Mouse (Mus musculus): ENCODE data around the gene Ccdc115.

Ccdc115 gene

GRCm38 (mm10) chr1:34399182-34399953 lies 40.1 kb downstream of the Ccdc115 start:
- POLR2A ChIA-PET, result interaction anchor here in 1 of 4 experiments (0.6 to 0.9 kb wide), 3 partner anchors 12 to 206 kb away, joined by 3 to 4 read pairs (median 3); no protein-coding TSS in a partner anchor
- CTCF ChIA-PET, result no interaction called here

GRCm38 (mm10) chr1:34396321-34396720 lies 43.2 kb downstream of the Ccdc115 start:
- POLR2A ChIA-PET, result interaction anchor here in 2 of 4 experiments (0.6 to 1.1 kb wide), 2 partner anchors 20 to 675 kb away, joined by 3 read pairs; no protein-coding TSS in a partner anchor
- CTCF ChIA-PET, result no interaction called here

DNA sequence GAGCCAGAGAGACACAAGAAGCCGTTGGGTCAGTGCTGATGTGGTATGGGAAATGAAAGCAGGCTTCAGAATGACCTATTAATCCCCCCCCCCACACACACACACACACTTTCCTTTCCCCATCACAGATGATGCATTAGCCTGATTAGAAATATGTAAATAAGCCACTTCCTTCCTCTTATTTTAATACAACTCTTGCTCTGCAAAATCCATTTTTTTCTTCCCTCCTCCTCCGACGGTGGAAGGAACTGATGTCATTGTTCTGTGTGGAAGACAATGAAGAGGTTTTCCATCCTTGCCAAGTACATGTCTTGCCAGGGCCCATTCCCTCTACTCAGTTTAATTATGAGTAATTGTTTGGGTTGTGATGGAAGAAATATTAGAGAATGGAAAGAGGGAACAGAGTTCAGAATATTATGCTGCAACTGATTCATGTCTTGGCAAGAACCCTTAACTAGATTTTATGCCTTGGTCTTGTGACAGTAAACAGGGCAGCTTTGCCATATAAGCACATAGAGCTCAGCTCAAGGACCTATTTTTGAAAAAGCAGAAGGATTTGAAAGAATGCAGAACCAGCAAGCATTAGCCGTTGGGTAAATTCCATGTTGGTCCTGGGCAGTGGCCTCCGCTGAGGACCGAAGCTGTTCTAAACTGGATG lies 50.1 kb downstream of the Ccdc115 start:
- CTCF ChIA-PET, result no interaction called here

DNA sequence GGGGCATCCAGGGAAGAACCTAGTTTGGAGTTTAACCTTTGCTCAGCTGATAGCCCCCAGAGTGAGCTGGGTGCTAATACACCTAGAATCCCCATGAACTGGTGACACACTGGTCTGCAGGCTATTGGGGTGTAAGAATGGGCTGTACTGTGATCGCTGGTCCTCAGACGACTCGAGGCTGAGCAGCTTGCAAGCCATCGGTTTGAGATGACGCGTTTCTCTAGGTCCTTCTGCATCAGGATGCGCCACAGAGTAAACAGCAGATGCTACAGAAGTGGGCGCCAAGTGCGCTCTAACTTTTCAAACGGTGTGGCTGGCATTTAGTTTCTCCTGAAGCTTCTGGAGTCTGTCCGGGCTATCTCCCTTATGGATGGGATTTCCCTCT lies 50.6 kb downstream of the Ccdc115 start:
- ChIA-PET POLR2A (interaction anchor here in 1 of 4 experiments (1.3 kb wide), 1 partner anchor 719 kb away, joined by 3 read pairs; no protein-coding TSS in a partner anchor), CTCF (no interaction called here)

More for the DNA sequence above, 50.1 kb downstream of the Ccdc115 start:
- POLR2A ChIA-PET, result interaction anchor here in 1 of 4 experiments (0.6 kb wide), 1 partner anchor 81 kb away, joined by 3 read pairs; no protein-coding TSS in a partner anchor

DNA sequence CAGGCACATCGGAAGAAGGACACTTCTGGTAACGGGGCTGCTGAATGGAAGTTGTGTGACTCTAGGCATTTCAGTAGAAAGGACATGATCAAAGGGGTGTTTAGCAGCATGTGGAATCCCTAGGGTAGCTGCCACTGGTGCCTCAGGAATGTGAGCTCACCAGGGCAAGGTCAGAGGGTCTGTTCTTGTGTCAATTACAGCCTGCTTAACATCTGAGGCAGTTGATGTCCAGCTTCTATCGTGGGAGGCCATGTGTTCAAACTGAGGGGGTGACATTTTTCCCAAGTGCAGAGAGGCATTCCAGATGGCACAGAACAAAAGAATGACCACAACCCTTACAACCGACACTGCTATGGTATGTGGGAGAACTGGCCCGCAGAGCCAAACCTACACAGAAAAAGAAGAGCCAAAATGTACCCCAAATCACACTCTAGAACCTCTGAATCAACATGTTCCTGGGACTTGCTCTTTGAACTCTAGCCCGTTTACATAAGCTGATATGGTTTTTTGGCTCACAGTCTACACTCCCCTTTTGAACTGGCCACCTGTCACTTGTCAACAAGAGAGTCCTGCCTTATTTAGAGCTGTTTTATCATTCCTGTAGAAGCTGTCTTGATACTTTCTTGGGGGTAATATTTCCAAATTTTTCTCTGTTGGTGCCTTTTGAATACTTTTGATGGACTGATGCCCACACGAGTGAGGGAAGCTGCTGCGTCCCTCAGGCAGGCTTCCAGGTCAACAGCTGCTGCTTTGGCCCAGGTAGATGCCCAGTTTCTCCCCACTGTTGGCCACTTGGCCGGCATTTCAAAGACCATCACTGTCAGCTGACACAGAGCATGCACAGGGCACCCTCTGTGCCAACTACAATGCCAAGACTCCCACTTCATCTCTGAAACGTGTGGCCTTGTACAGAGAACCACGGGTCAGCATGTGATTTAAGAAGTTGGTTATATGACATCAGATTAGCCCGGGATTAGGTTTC lies 51.8 kb downstream of the Ccdc115 start:
- CTCF ChIA-PET, result no interaction called here
- POLR2A ChIA-PET, result interaction anchor here in 2 of 4 experiments (0.6 to 1.3 kb wide), 4 partner anchors 11 to 717 kb away, joined by 3 read pairs; no protein-coding TSS in a partner anchor

Data from embryonic stem cell, embryonic (primary cell).